Mouse (Mus musculus) liver, embryonic 16.5 days (tissue): Measurements from ENCODE around the gene Cptp. TPM values are rescaled to one million over a fixed set of nuclear protein-coding genes. Genes with fewer than 3 reads are reported as not detected.

Experiments
- ATAC-seq: fragments of 200-750 bp; cut with Nextera tagmentation; 2 replicates; pipeline ENCODE4 v1.8.0; 2017; ENCODE audit warnings: low read depth, mild to moderate bottlenecking, moderate number of reproducible peaks, moderate library complexity
- H3K27ac ChIP-seq: fragments of 300-500 bp; sonication (generic); 2 replicates; pipeline ENCODE4 v1.5.1; 2014; ENCODE audit warnings: mild to moderate bottlenecking, low read length
- H3K27me3 ChIP-seq: fragments of 300-500 bp; sonication (generic); 2 replicates; pipeline ENCODE4 v1.6.1; 2014; ENCODE audit warnings: low read depth, low read length, mixed read lengths; ENCODE audit not compliant: control insufficient read depth, insufficient read depth
- H3K36me3 ChIP-seq: fragments of 300-500 bp; sonication (generic); 2 replicates; pipeline ENCODE4 v1.6.1; 2014; ENCODE audit warnings: mild to moderate bottlenecking; ENCODE audit not compliant: control insufficient read depth, insufficient read depth
- H3K4me1 ChIP-seq: fragments of 300-500 bp; sonication (generic); 2 replicates; pipeline ENCODE4 v1.6.1; 2014; ENCODE audit warnings: low read depth, low read length, mixed read lengths; ENCODE audit not compliant: control insufficient read depth
- H3K4me2 ChIP-seq: fragments of 300-500 bp; sonication (generic); 2 replicates; pipeline ENCODE4 v1.6.1; 2014; ENCODE audit warnings: low read depth, low read length, mixed read lengths
- H3K4me3 ChIP-seq: fragments of 300-500 bp; sonication (generic); 2 replicates; pipeline ENCODE4 v1.5.1; 2014; ENCODE audit warnings: low read depth, mild to moderate bottlenecking, low read length
- H3K9ac ChIP-seq: fragments of 300-500 bp; sonication (generic); 2 replicates; pipeline ENCODE4 v1.6.1; 2014; ENCODE audit warnings: low read depth, low read length
- H3K9me3 ChIP-seq: fragments of 300-500 bp; sonication (generic); replicated peaks from 2 replicates; pipeline ENCODE4 v1.6.1; 2016; ENCODE audit warnings: low read length; ENCODE audit not compliant: control insufficient read depth
- WGBS: fragments of 180-500 bp; shearing (Covaris S2); extraction: QIAGEN DNeasy Blood & Tissue Kit; methylation state at CpG from one replicate; pipeline ENCODE4 v1.1.7; 2014; ENCODE audit not compliant: insufficient replicate concordance; 5-methylcytosine and 5-hydroxymethylcytosine counted together
- polyA plus RNA-seq: library from polyadenylated mRNA; unstranded; fragments of >200 nt; fragmentation: Nextera tagmentation; extraction: Ambion mirVana; gene quantifications from 2 replicates; pipeline ENCODE4 v1.2.1, GENCODE M21; 2015

The Cptp gene
- polyA plus RNA-seq, 1 experiment from 2014 or later = 8.4 TPM

- Histone ChIP-seq H3K9me3 (no peaks in the 10 kb centered on the region), H3K4me3 (no peak overlapping the region), H3K27me3 (no peaks in the 10 kb centered on the region), H3K4me1 (peaks cover 33% of the 10 kb centered on the region), H3K9ac (peak overlapping the region; percentile 2; the same call in 1 of the 2 replicates), H3K27ac (no peak overlapping the region), H3K36me3 (peaks cover 3% of the 10 kb centered on the region; the same call in 1 of the 2 replicates), H3K4me2 (no peak overlapping the region)
- no peak for ATAC-seq
- 54% methylated on average over 3 of the region's 3 CpGs for WGBS
Measured at GRCm38 (mm10) chr4:155849792-155850451, 19.3 kb downstream of the Cptp start.

- Histone ChIP-seq H3K36me3 (no peaks in the 10 kb centered on the region), H3K27ac (no peak overlapping the region), H3K9me3 (no peaks in the 10 kb centered on the region), H3K4me1 (peaks cover 33% of the 10 kb centered on the region), H3K4me2 (peak overlapping the region; percentile 98), H3K9ac (peak overlapping the region; percentile 2), H3K4me3 (no peak overlapping the region), H3K27me3 (no peaks in the 10 kb centered on the region)
- WGBS = 68% methylated on average over 2 of the region's 2 CpGs
- ATAC-seq = no peak
Measured at GRCm38 (mm10) chr4:155849391-155849790, 19.8 kb downstream of the Cptp start.

- Histone ChIP-seq H3K4me1 (peaks cover 33% of the 10 kb centered on the region), H3K9ac (peak overlapping the region; percentile 95), H3K27ac (no peak overlapping the region), H3K4me2 (peak overlapping the region; percentile 98), H3K27me3 (no peaks in the 10 kb centered on the region), H3K4me3 (peak overlapping the region; percentile 87), H3K9me3 (no peaks in the 10 kb centered on the region), H3K36me3 (no peaks in the 10 kb centered on the region)
- no peak for ATAC-seq
- 49% methylated on average over 7 of the region's 7 CpGs for WGBS
Measured at GRCm38 (mm10) chr4:155848434-155849095, 20.7 kb downstream of the Cptp start.

GRCm38 (mm10) chr4:155847591-155848352 is 21.5 kb downstream of the Cptp start:
- H3K9me3 ChIP-seq = no peaks in the 10 kb centered on the region
- peak overlapping the region; percentile 98 for H3K4me2 ChIP-seq
- peaks cover 3% of the 10 kb centered on the region for H3K27me3 ChIP-seq
- peak overlapping the region; percentile 95 for H3K9ac ChIP-seq
- H3K27ac ChIP-seq = peak overlapping the region; percentile 79
- peaks cover 33% of the 10 kb centered on the region for H3K4me1 ChIP-seq
- 1% methylated on average over 68 of the region's 69 CpGs for WGBS
- H3K36me3 ChIP-seq = no peaks in the 10 kb centered on the region
- peak overlapping the region; percentile 87 for H3K4me3 ChIP-seq
- peak; percentile 63 for ATAC-seq

GRCm38 (mm10) chr4:155846871-155847578 is 22.2 kb downstream of the Cptp start, which contains the start of gene Dvl1:
Gene Dvl1 (plus strand): TSS chr4:155847402.
- peak within 1 kb of the TSS; percentile 87 for H3K4me3 ChIP-seq
- H3K4me1 ChIP-seq = peaks cover 33% of the 10 kb centered on the region
- peak within 1 kb of the TSS; percentile 98 for H3K4me2 ChIP-seq
- no peaks in the 10 kb centered on the region for H3K36me3 ChIP-seq
- H3K27me3 ChIP-seq = peaks cover 8% of the 10 kb centered on the region
- H3K9me3 ChIP-seq = no peaks in the 10 kb centered on the region
- H3K9ac ChIP-seq = peak within 1 kb of the TSS; percentile 95
- 3% methylated on average over 61 of the region's 65 CpGs for WGBS
- peak within 1 kb of the TSS; percentile 79 for H3K27ac ChIP-seq
- peak; percentile 92 for ATAC-seq

- peaks cover 29% of the 10 kb centered on the region for H3K4me1 ChIP-seq
- no peak overlapping the region for H3K4me3 ChIP-seq
- H3K4me2 ChIP-seq = no peak overlapping the region
- no peak overlapping the region for H3K27ac ChIP-seq
- H3K9ac ChIP-seq = no peak overlapping the region
- 74% methylated on average over 5 of the region's 5 CpGs for WGBS
- no peaks in the 10 kb centered on the region for H3K36me3 ChIP-seq
- H3K27me3 ChIP-seq = peaks cover 25% of the 10 kb centered on the region
- no peaks in the 10 kb centered on the region for H3K9me3 ChIP-seq
- ATAC-seq = no peak
Measured at GRCm38 (mm10) chr4:155843231-155843630, 26.0 kb downstream of the Cptp start.

- Histone ChIP-seq H3K27me3 (peaks cover 25% of the 10 kb centered on the region), H3K4me2 (peak overlapping the region; percentile 78), H3K4me1 (peaks cover 21% of the 10 kb centered on the region), H3K9ac (no peak overlapping the region), H3K9me3 (no peaks in the 10 kb centered on the region), H3K27ac (no peak overlapping the region), H3K4me3 (peak overlapping the region; percentile 60; the same call in 1 of the 2 replicates), H3K36me3 (no peaks in the 10 kb centered on the region)
- WGBS = 48% methylated on average over 38 of the region's 38 CpGs
- no peak for ATAC-seq
Measured at GRCm38 (mm10) chr4:155841651-155842270, 27.5 kb downstream of the Cptp start.

GRCm38 (mm10) chr4:155841003-155841454 is 28.2 kb downstream of the Cptp start:
- peak; percentile 76 for ATAC-seq
- Histone ChIP-seq H3K27ac (no peak overlapping the region), H3K4me1 (peaks cover 17% of the 10 kb centered on the region), H3K27me3 (peaks cover 25% of the 10 kb centered on the region), H3K9me3 (no peaks in the 10 kb centered on the region), H3K4me2 (peak overlapping the region; percentile 78), H3K4me3 (peak overlapping the region; percentile 60), H3K36me3 (no peaks in the 10 kb centered on the region), H3K9ac (peak overlapping the region; percentile 35)
- under 1% methylated on average over 32 of the region's 32 CpGs for WGBS
